Mouse (Mus musculus) embryonic stem cell, embryonic (primary cell): ENCODE data around the gene Leprot.

ENCODE experiments used
- CTCF ChIA-PET, 4 experiments: fragments of 300-600 bp in 2 of 4; fragments of 350-600 bp in 2 of 4; sonication (Branson Sonifier 250); formaldehyde crosslinking; loops; one replicate each; lab custom pipeline; 2022; ENCODE audit warnings: inconsistent platforms in 2 of 4; lab: Charles Lee
- POLR2A ChIA-PET, 4 experiments: fragments of 300-600 bp in 2 of 4; fragments of 350-600 bp in 2 of 4; sonication (Branson Sonifier 250); formaldehyde crosslinking; loops; one replicate each; lab custom pipeline; 2022; ENCODE audit warnings: antibody characterized with exemption in 4 of 4, inconsistent platforms in 1 of 4; lab: Charles Lee

The Leprot gene

GRCm38 (mm10) chr4:101694529-101694928 is 47.0 kb downstream of the Leprot start:
- POLR2A ChIA-PET = no interaction called here
- CTCF ChIA-PET = no interaction called here

GRCm38 (mm10) chr4:101697236-101697635 is 49.7 kb downstream of the Leprot start:
- POLR2A ChIA-PET = interaction anchor here in 1 of 4 experiments (1.2 kb wide), 1 partner anchor 23 kb away, joined by 3 read pairs; no protein-coding TSS in a partner anchor
- CTCF ChIA-PET = interaction anchor here in 1 of 4 experiments (0.6 kb wide), 1 partner anchor 781 kb away, joined by 3 read pairs; no protein-coding TSS in a partner anchor

GRCm38 (mm10) chr4:101699423-101699822 is 51.9 kb downstream of the Leprot start:
- POLR2A ChIA-PET = interaction anchor here in 1 of 4 experiments (1.1 kb wide), 1 partner anchor 13 kb away, joined by 5 read pairs; no protein-coding TSS in a partner anchor
- CTCF ChIA-PET = interaction anchor here in 3 of 4 experiments (0.6 to 0.7 kb wide), 3 partner anchors 42 to 62 kb away, joined by 3 to 11 read pairs (median 9); no protein-coding TSS in a partner anchor

GRCm38 (mm10) chr4:101700892-101701640 is 53.5 kb downstream of the Leprot start:
- POLR2A ChIA-PET = no interaction called here
- CTCF ChIA-PET = interaction anchor here in 1 of 4 experiments (0.9 kb wide), 1 partner anchor 44 kb away, joined by 3 read pairs; no protein-coding TSS in a partner anchor

GRCm38 (mm10) chr4:101705325-101705724 is 57.8 kb downstream of the Leprot start:
- CTCF ChIA-PET = interaction anchor here in 1 of 4 experiments (0.7 kb wide), 1 partner anchor 14 kb away, joined by 3 read pairs; no protein-coding TSS in a partner anchor
- POLR2A ChIA-PET = interaction anchor here in 1 of 4 experiments (1.1 kb wide), 1 partner anchor 294 kb away, joined by 3 read pairs; no protein-coding TSS in a partner anchor

GRCm38 (mm10) chr4:101707234-101707633 is 59.7 kb downstream of the Leprot start:
- POLR2A ChIA-PET = interaction anchor here in 1 of 4 experiments (1.2 kb wide), 1 partner anchor 24 kb away, joined by 3 read pairs; no protein-coding TSS in a partner anchor
- CTCF ChIA-PET = no interaction called here

- ChIA-PET CTCF (no interaction called here), POLR2A (interaction anchor here in 1 of 4 experiments (1.2 kb wide), 1 partner anchor 24 kb away, joined by 3 read pairs; no protein-coding TSS in a partner anchor)
Measured at GRCm38 (mm10) chr4:101707953-101708352, 60.4 kb downstream of the Leprot start.
